Mouse (Mus musculus) limb, embryonic 11.5 days (tissue): ENCODE results near the gene Syngr2. TPM values are rescaled to one million over a fixed set of nuclear protein-coding genes. Genes with fewer than 3 reads are reported as not detected.

ENCODE experiments used
- ATAC-seq: fragments of 200-750 bp; cut with Nextera tagmentation; 2 replicates; pipeline ENCODE4 v1.8.0; 2017; ENCODE audit warnings: low read depth; ENCODE audit not compliant: insufficient number of reproducible peaks, low FRiP score, low TSS enrichment
- DNase-seq: peaks from one replicate; pipeline ENCODE4 v3.0.0-alpha.2; 2015; ENCODE audit warnings: low spot score
- H3K27ac ChIP-seq: fragments of 300-500 bp; sonication (generic); replicated peaks from 2 replicates; pipeline ENCODE4 v1.5.1; 2014; ENCODE audit warnings: low read depth, mild to moderate bottlenecking, low read length
- H3K27me3 ChIP-seq: fragments of 300-500 bp; sonication (generic); 2 replicates; pipeline ENCODE4 v1.6.1; 2014; ENCODE audit warnings: mild to moderate bottlenecking, low read length, mixed read lengths; ENCODE audit not compliant: control insufficient read depth, insufficient read depth
- H3K36me3 ChIP-seq: fragments of 300-500 bp; sonication (generic); 2 replicates; pipeline ENCODE4 v1.6.1; 2014; ENCODE audit warnings: mild to moderate bottlenecking, low read length, moderate library complexity, mixed read lengths; ENCODE audit not compliant: control insufficient read depth, insufficient read depth
- H3K4me1 ChIP-seq: fragments of 300-500 bp; sonication (generic); 2 replicates; pipeline ENCODE4 v1.6.1; 2014; ENCODE audit warnings: low read length, mixed read lengths; ENCODE audit not compliant: control insufficient read depth, insufficient read depth
- H3K4me2 ChIP-seq: fragments of 300-500 bp; sonication (generic); 2 replicates; pipeline ENCODE4 v1.6.1; 2014; ENCODE audit warnings: low read depth, mild to moderate bottlenecking, moderate library complexity; ENCODE audit not compliant: severe bottlenecking
- H3K4me3 ChIP-seq: fragments of 300-500 bp; sonication (generic); 2 replicates; pipeline ENCODE4 v1.5.1; 2014; ENCODE audit warnings: low read depth, low read length
- H3K9ac ChIP-seq: fragments of 300-500 bp; sonication (generic); 2 replicates; pipeline ENCODE4 v1.6.1; 2014; ENCODE audit warnings: mild to moderate bottlenecking, low read length
- H3K9me3 ChIP-seq: fragments of 300-500 bp; sonication (generic); 2 replicates; pipeline ENCODE4 v1.6.1; 2016; ENCODE audit warnings: low read length; ENCODE audit not compliant: control insufficient read depth
- WGBS: fragments of 180-500 bp; shearing (Covaris S2); extraction: QIAGEN DNeasy Blood & Tissue Kit; methylation state at CpG from one replicate; pipeline ENCODE4 v1.1.7; 2014; 5-methylcytosine and 5-hydroxymethylcytosine counted together
- polyA plus RNA-seq: library from polyadenylated mRNA; unstranded; fragments of >200 nt; fragmentation: Nextera tagmentation; extraction: Ambion mirVana; gene quantifications from 2 replicates; pipeline ENCODE4 v1.2.1, GENCODE M21; 2014

Gene Syngr2
- polyA plus RNA-seq, 1 experiment from 2014 or later: 33.2 TPM

DNA sequence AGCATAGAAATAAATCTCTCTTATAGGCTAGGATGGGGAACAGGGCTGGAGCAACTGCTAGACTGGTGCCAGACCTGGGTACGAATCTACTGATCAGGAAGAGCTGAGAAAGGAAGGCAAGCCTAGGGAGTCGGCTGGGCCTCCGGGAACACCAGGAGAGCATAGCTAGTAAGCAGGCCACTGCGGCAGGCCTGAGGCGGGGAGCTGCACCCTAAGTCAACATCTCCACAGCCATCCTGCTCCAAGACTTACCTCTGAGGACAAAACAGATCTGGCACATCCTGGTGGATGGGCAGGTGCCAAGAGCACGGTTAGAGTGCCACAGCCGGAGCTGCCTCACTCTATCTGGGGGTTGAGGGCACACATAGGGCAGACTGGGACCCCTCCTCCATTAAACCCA is 10.7 kb downstream of the Syngr2 start:
- H3K4me2 ChIP-seq: no peak overlapping the region
- peaks cover 10% of the 10 kb centered on the region for H3K4me1 ChIP-seq
- ATAC-seq (no peak), DNase-seq (no peak)
- H3K27me3 ChIP-seq: no peaks in the 10 kb centered on the region
- WGBS: 92% methylated on average over 7 of the region's 7 CpGs
- no peaks in the 10 kb centered on the region for H3K9me3 ChIP-seq
- no peak overlapping the region for H3K9ac ChIP-seq
- H3K27ac ChIP-seq: no peak overlapping the region
- H3K4me3 ChIP-seq: no peak overlapping the region
- peaks cover 26% of the 10 kb centered on the region for H3K36me3 ChIP-seq

GRCm38 (mm10) chr11:117821868-117822267 is 12.4 kb downstream of the Syngr2 start:
- Histone ChIP-seq H3K4me1 (peaks cover 17% of the 10 kb centered on the region), H3K27ac (no peak overlapping the region), H3K36me3 (peaks cover 21% of the 10 kb centered on the region), H3K9ac (no peak overlapping the region), H3K4me3 (no peak overlapping the region), H3K9me3 (no peaks in the 10 kb centered on the region), H3K4me2 (no peak overlapping the region), H3K27me3 (no peaks in the 10 kb centered on the region)
- no peak for ATAC-seq
- no peak for DNase-seq
- WGBS: 89% methylated on average over 9 of the region's 9 CpGs

DNA sequence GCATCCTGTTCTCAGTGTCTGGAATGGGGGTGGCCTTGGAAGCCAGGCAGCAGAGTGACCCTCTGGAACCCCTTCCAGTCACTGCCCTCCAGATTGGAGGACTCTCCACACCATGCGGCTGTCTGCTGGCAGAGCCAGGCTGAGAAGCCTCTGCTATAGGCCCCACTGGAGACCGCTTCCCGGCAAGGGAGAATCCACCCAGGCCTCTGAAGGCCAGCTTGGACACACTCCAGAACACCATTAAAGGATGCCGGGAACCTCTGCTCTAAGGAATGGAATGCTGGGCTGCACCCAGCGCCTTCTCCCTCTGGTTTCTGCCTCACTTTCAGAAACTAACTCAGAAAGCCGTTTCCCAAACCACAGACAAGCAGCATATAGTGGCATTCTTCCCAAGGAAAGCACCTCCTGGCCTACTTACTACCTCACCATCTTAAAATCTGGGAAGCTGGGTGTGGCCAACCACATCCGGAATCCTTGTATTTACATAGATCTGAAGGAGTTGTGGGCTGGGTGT is 13.3 kb downstream of the Syngr2 start:
- Histone ChIP-seq H3K4me1 (peaks cover 20% of the 10 kb centered on the region), H3K4me3 (no peak overlapping the region), H3K36me3 (peaks cover 20% of the 10 kb centered on the region), H3K27ac (no peak overlapping the region), H3K9ac (no peak overlapping the region), H3K4me2 (no peak overlapping the region), H3K9me3 (no peaks in the 10 kb centered on the region), H3K27me3 (no peaks in the 10 kb centered on the region)
- ATAC-seq (no peak), DNase-seq (no peak)
- 93% methylated on average over 7 of the region's 7 CpGs for WGBS

DNA sequence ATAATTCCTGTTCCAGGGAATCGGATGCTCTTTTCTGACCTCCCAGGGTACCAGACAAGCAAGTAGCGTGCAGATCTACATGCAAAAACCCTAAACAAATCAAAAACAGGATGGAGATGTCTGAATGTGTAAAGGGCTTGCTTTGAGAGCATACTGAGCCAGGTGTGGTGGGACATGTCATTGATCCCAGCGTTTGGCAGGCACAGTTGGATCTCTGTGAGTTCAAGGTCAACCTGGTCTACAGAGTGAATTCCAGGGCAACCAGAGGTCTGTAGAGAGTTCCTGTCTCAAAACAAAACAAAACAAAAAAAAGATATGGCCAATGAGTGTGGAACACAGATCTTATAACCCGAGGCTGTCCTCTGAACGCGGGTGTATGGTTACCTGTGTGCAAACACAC is 13.9 kb downstream of the Syngr2 start:
- 91% methylated on average over 6 of the region's 6 CpGs for WGBS
- Histone ChIP-seq H3K4me2 (no peak overlapping the region), H3K4me1 (peaks cover 20% of the 10 kb centered on the region), H3K9ac (no peak overlapping the region), H3K9me3 (no peaks in the 10 kb centered on the region), H3K36me3 (peaks cover 18% of the 10 kb centered on the region), H3K4me3 (no peak overlapping the region), H3K27me3 (no peaks in the 10 kb centered on the region), H3K27ac (no peak overlapping the region)
- ATAC-seq (no peak), DNase-seq (no peak)

DNA sequence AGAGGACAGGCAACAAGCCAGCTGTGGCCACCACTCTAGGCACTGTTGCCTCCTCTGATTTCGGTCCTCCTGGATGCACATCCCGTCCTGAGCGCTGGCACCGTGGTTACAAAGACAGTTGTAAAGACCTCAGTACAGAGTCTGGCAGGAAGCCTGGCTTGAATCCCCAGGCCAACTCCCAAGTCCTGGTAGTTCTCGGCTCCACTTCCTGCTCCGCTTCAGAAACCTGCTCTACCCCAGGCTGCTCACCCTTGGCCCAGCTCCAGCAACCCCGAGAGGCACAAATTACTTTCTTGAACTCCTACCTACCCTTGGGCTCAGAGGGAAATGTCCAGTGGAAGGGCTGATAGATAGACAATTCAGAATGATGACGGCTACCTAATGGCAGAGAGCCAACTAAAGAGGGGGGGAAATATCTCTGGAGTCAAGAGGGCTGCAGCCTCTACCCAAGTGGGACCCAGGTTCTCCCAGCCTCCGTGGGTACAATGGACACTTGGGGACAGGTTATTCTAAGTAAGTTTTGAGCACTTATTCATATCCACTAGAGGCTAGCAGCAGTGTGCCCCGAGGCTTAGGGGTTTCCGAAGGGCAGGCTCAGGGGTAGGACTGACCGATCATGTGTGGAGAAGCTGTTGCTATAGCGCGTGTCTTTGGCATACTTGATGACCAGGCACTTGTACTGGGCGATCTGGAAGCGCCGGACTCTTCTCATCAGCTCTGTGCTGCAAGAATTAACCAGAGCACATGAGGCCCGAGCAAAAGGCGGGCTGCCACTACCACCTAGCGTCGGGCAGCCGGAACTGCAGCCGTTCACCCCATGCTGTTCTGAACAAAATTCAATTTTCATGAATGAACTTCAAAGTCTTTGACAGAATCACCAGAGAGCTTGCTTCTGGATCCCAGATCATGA is 14.8 kb downstream of the Syngr2 start:
- peak overlapping the region; percentile 81 for H3K4me3 ChIP-seq
- ATAC-seq: no peak
- H3K9me3 ChIP-seq: no peaks in the 10 kb centered on the region
- H3K4me1 ChIP-seq: peaks cover 20% of the 10 kb centered on the region
- peak overlapping the region; percentile 93 for H3K9ac ChIP-seq
- H3K27me3 ChIP-seq: no peaks in the 10 kb centered on the region
- H3K36me3 ChIP-seq: peaks cover 13% of the 10 kb centered on the region
- DNase-seq: peak; percentile 92
- 29% methylated on average over 23 of the region's 23 CpGs for WGBS
- H3K27ac ChIP-seq: no peak overlapping the region
- peak overlapping the region; percentile 90 for H3K4me2 ChIP-seq

GRCm38 (mm10) chr11:117825333-117826101 is 16.0 kb downstream of the Syngr2 start, which contains the start of the genes Afmid and Tk1:
TSS of gene Afmid (plus strand) at chr11:117825924.
TSS of gene Tk1 (minus strand) at chr11:117826092.
- Histone ChIP-seq H3K36me3 (peaks cover 10% of the 10 kb centered on the region), H3K4me2 (peak within 1 kb of the TSS; percentile 90), H3K27me3 (no peaks in the 10 kb centered on the region), H3K4me1 (peaks cover 20% of the 10 kb centered on the region), H3K9me3 (no peaks in the 10 kb centered on the region), H3K9ac (peak within 1 kb of the TSS; percentile 93), H3K4me3 (peak within 1 kb of the TSS; percentile 81), H3K27ac (peak within 1 kb of the TSS; percentile 95)
- ATAC-seq: peak; percentile 71; the same call in 1 of the 2 replicates
- 0% methylated on average over 34 of the region's 34 CpGs for WGBS
- peak; percentile 90 for DNase-seq

GRCm38 (mm10) chr11:117826164-117826563 is 16.7 kb downstream of the Syngr2 start:
- no peaks in the 10 kb centered on the region for H3K9me3 ChIP-seq
- peak overlapping the region; percentile 90 for H3K4me2 ChIP-seq
- ATAC-seq: peak; percentile 36; the same call in 1 of the 2 replicates
- H3K36me3 ChIP-seq: peaks cover 6% of the 10 kb centered on the region; the same call in 1 of the 2 replicates
- H3K27me3 ChIP-seq: no peaks in the 10 kb centered on the region
- H3K9ac ChIP-seq: peak overlapping the region; percentile 93
- peaks cover 20% of the 10 kb centered on the region for H3K4me1 ChIP-seq
- H3K4me3 ChIP-seq: peak overlapping the region; percentile 81
- peak overlapping the region; percentile 95 for H3K27ac ChIP-seq
- WGBS: 11% methylated on average over 5 of the region's 5 CpGs
- no peak for DNase-seq

- no peak for ATAC-seq
- peaks cover 20% of the 10 kb centered on the region for H3K4me1 ChIP-seq
- H3K4me2 ChIP-seq: peak overlapping the region; percentile 90; the same call in 1 of the 2 replicates
- peak overlapping the region; percentile 28; the same call in 1 of the 2 replicates for H3K9ac ChIP-seq
- DNase-seq: no peak
- H3K27me3 ChIP-seq: no peaks in the 10 kb centered on the region
- H3K4me3 ChIP-seq: no peak overlapping the region
- H3K9me3 ChIP-seq: no peaks in the 10 kb centered on the region
- WGBS: 74% methylated on average over 8 of the region's 8 CpGs
- H3K36me3 ChIP-seq: peaks cover 3% of the 10 kb centered on the region; the same call in 1 of the 2 replicates
- H3K27ac ChIP-seq: 0 out of 2 replicates have a peak overlapping the region, but pooled peaks have one; percentile 95
These were observed 17.4 kb downstream of the Syngr2 start for GRCm38 (mm10) chr11:117826916-117827315.
